Mouse (Mus musculus) ES-Bruce4 (cell line): ENCODE data around the gene Gm44579.

Experiments used
- CTCF ChIP-seq: IDR thresholded peaks from one replicate; pipeline ENCODE4 v1.8.1; 2011; ENCODE audit warnings: low read depth, low read length
- EP300 ChIP-seq: IDR thresholded peaks from 2 replicates; pipeline ENCODE4 v1.6.1; 2011; ENCODE audit warnings: low read depth, low read length; ENCODE audit not compliant: insufficient read depth

DNA sequence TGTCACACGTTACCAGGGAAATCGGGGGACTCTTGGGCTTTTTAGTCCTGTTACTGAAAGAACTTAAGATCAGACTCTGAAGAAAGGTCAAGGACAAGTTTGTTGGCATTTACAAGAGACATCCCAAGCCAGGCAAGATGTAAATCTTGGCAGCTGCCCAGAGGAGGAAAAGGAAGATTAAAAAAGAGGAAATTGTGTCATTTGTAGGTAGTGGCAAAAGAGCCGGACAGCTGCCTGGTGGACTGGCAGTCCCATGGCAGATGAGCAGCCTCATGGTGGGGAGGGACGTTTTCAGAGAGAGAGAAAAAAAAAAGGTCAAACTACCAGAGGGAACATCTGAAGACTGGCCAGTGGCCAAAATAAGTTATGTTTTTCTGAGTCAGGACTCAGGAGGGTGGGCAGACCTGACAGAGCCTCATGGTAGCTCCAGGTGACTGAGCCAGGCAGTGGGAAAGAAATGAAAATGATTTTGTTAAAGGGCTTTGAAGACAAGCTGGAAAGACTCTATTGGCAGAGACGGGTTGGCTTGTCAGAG lies 7.4 kb downstream of the Gm44579 start:
- TF ChIP-seq CTCF (no peak), EP300 (no peak)
